Mouse (Mus musculus) MEL (cell line): ENCODE measurements around the gene Tmtc2. TPM values are rescaled to one million over a fixed set of nuclear protein-coding genes. Genes with fewer than 3 reads are reported as not detected.

Experiments used
- DNase-seq: peaks from one replicate; pipeline ENCODE4 v3.0.0; 2011; ENCODE audit warnings: low read depth, low spot score
- H3K27ac ChIP-seq: 2 replicates; pipeline ENCODE4 v1.5.1; 2012; ENCODE audit warnings: low read depth, mild to moderate bottlenecking, control low read depth, low read length, moderate library complexity; ENCODE audit not compliant: control insufficient read depth
- H3K27me3 ChIP-seq, 2 experiments: fragments of 150-350 bp in 1 of 2; sonication (generic) in 1 of 2; 2 replicates each; pipeline ENCODE4 v1.6.1; 2012; ENCODE audit warnings: low read length in 2 of 2, mild to moderate bottlenecking in 2 of 2, improper control_type of control experiment in 1 of 2, moderate library complexity in 1 of 2; ENCODE audit not compliant: insufficient read depth in 2 of 2, control insufficient read depth in 1 of 2
- H3K36me3 ChIP-seq, 2 experiments: 2 replicates each; pipeline ENCODE4 v1.6.1; 2012 to 2014; ENCODE audit warnings: low read length in 2 of 2, improper control_type of control experiment in 1 of 2, inconsistent platforms in 1 of 2, mild to moderate bottlenecking in 1 of 2; ENCODE audit not compliant: insufficient read depth in 2 of 2, control insufficient read depth in 1 of 2
- H3K4me1 ChIP-seq, 2 experiments: fragments of 150-350 bp in 1 of 2; sonication (generic) in 1 of 2; 2 replicates each; pipeline ENCODE4 v1.6.1; 2012; ENCODE audit warnings: low read length in 2 of 2, improper control_type of control experiment in 1 of 2, mild to moderate bottlenecking in 1 of 2; ENCODE audit not compliant: insufficient read depth in 2 of 2, control insufficient read depth in 1 of 2
- H3K4me3 ChIP-seq, 2 experiments: fragments of 150-350 bp in 1 of 2; sonication (generic) in 1 of 2; 2 replicates each; pipeline ENCODE4 v1.5.1; 2012; ENCODE audit warnings: low read depth in 2 of 2, low read length in 2 of 2, mild to moderate bottlenecking in 2 of 2, moderate library complexity in 2 of 2, control low read depth in 1 of 2, improper control_type of control experiment in 1 of 2; ENCODE audit not compliant: control insufficient read depth in 1 of 2, insufficient read depth in 1 of 2
- H3K79me2 ChIP-seq: 2 replicates; pipeline ENCODE4 v1.6.1; 2012; ENCODE audit warnings: mild to moderate bottlenecking, low read length, moderate library complexity; ENCODE audit not compliant: control insufficient read depth, poor library complexity, insufficient read depth
- H3K9ac ChIP-seq: 2 replicates; pipeline ENCODE4 v1.6.1; 2012; ENCODE audit warnings: low read depth, mild to moderate bottlenecking, control low read depth, low read length, moderate library complexity; ENCODE audit not compliant: control insufficient read depth, poor library complexity, severe bottlenecking
- H3K9me3 ChIP-seq: fragments of 150-350 bp; sonication (generic); replicated peaks from 2 replicates; pipeline ENCODE4 v1.6.1; 2012; ENCODE audit warnings: mild to moderate bottlenecking, low read length, improper control_type of control experiment, moderate library complexity; ENCODE audit not compliant: insufficient read depth
- CHD1 ChIP-seq: IDR thresholded peaks from 2 replicates; pipeline ENCODE4 v1.6.1; 2012; ENCODE audit warnings: low read depth, mild to moderate bottlenecking, inconsistent platforms, low read length, improper control_type of control experiment
- CHD2 ChIP-seq: IDR thresholded peaks from 2 replicates; pipeline ENCODE4 v1.6.1; 2011; ENCODE audit warnings: low read length, improper control_type of control experiment
- CTCF ChIP-seq, 3 experiments: IDR thresholded peaks in 2 of 3; conservative IDR thresholded peaks in 1 of 3; 2 replicates each; pipeline ENCODE4 v1.5.1; 2011 to 2012; ENCODE audit warnings: low read length in 3 of 3, low read depth in 2 of 3, mild to moderate bottlenecking in 2 of 3, improper control_type of control experiment in 1 of 3, inconsistent platforms in 1 of 3, mixed read lengths in 1 of 3, moderate library complexity in 1 of 3; ENCODE audit not compliant: control insufficient read depth in 1 of 3, insufficient read depth in 1 of 3, poor library complexity in 1 of 3, severe bottlenecking in 1 of 3
- EP300 ChIP-seq, 2 experiments: IDR thresholded peaks; 2 replicates each; pipeline ENCODE4 v1.6.1; 2011; ENCODE audit warnings: improper control_type of control experiment in 2 of 2, low read length in 2 of 2, low read depth in 1 of 2, mild to moderate bottlenecking in 1 of 2
- GABPA ChIP-seq: IDR thresholded peaks from 2 replicates; pipeline ENCODE4 v1.6.1; 2012; ENCODE audit warnings: low read depth, mild to moderate bottlenecking, inconsistent platforms, low read length, improper control_type of control experiment, moderate library complexity
- MAFK ChIP-seq: IDR thresholded peaks from 2 replicates; pipeline ENCODE4 v1.6.1; 2011; ENCODE audit warnings: low read depth, mild to moderate bottlenecking, low read length, improper control_type of control experiment, borderline replicate concordance
- MXI1 ChIP-seq: IDR thresholded peaks from 2 replicates; pipeline ENCODE4 v1.6.1; 2011; ENCODE audit warnings: mild to moderate bottlenecking, low read depth, low read length, improper control_type of control experiment
- MYB ChIP-seq: IDR thresholded peaks from 2 replicates; pipeline ENCODE4 v1.6.1; 2011; ENCODE audit warnings: mild to moderate bottlenecking, low read depth, low read length, improper control_type of control experiment
- NELFE ChIP-seq: IDR thresholded peaks from 2 replicates; pipeline ENCODE4 v1.6.1; 2011; ENCODE audit warnings: low read depth, low read length, improper control_type of control experiment
- NRF1 ChIP-seq: IDR thresholded peaks from 2 replicates; pipeline ENCODE4 v1.6.1; 2014; ENCODE audit warnings: low read depth, mild to moderate bottlenecking, inconsistent platforms, low read length, improper control_type of control experiment, moderate library complexity; ENCODE audit not compliant: poor library complexity, insufficient read depth, severe bottlenecking
- POLR2AphosphoS5 ChIP-seq: IDR thresholded peaks from 2 replicates; pipeline ENCODE4 v1.6.1; 2012; ENCODE audit warnings: low read depth, borderline replicate concordance, mild to moderate bottlenecking, inconsistent platforms, low read length, moderate library complexity, mixed read lengths
- RCOR1 ChIP-seq: IDR thresholded peaks from 2 replicates; pipeline ENCODE4 v1.6.1; 2012; ENCODE audit warnings: low read depth, mild to moderate bottlenecking, inconsistent platforms, low read length, improper control_type of control experiment
- TBP ChIP-seq: IDR thresholded peaks from 2 replicates; pipeline ENCODE4 v1.8.0; 2011; ENCODE audit warnings: low read depth, low read length, improper control_type of control experiment
- ZC3H11A ChIP-seq: IDR thresholded peaks from 2 replicates; pipeline ENCODE4 v1.6.1; 2012; ENCODE audit warnings: low read depth, mild to moderate bottlenecking, inconsistent platforms, low read length, improper control_type of control experiment
- ZNF384 ChIP-seq: IDR thresholded peaks from 2 replicates; pipeline ENCODE4 v1.6.1; 2012; ENCODE audit warnings: low read depth, mild to moderate bottlenecking, inconsistent platforms, low read length, improper control_type of control experiment
- polyA plus RNA-seq, 2 experiments: library from polyadenylated mRNA; stranded (reverse) in 1 of 2; unstranded in 1 of 2; fragments of >175 nt in 1 of 2; fragments of >200 nt in 1 of 2; gene quantifications; 2 replicates each; pipeline versions ENCODE4 v1.2.1 to v1.2.4; 2012; ENCODE audit warnings: low replicate concordance in 2 of 2, low read depth in 1 of 2; ENCODE audit not compliant: insufficient read length in 2 of 2, insufficient read depth in 1 of 2, missing spikeins in 1 of 2
- total RNA-seq: library from RNA; depleted of rRNA; stranded (reverse); fragments of 300-350 nt; gene quantifications from 2 replicates; pipeline ENCODE4 v1.2.3, GENCODE M21; 2012

Gene Tmtc2
- total and polyA plus RNA-seq, 3 experiments = not detected

GRCm38 (mm10) chr10:105479771-105480170 is 94.5 kb downstream of the Tmtc2 start:
- no peaks in the 10 kb centered on the region for H3K27me3 ChIP-seq
- no peak for TF ChIP-seq ZNF384
- TF ChIP-seq EP300 (IDR thresholded peaks at IDR 0.05; ENCODE audit: low read depth in 1 of 2, low read length in 2 of 2) = no peak
- no peak for TF ChIP-seq NRF1
- TF ChIP-seq MYB = no peak
- TF ChIP-seq ZC3H11A = no peak
- no peak for TF ChIP-seq NELFE
- no peak for TF ChIP-seq RCOR1
- no peak for TF ChIP-seq CHD2
- TF ChIP-seq CTCF (IDR thresholded peaks at IDR 0.05 in 2 of 3, conservative IDR thresholded peaks at IDR 0.05 in 1 of 3; ENCODE audit: control insufficient read depth in 1 of 3, insufficient read depth in 1 of 3, low read depth in 2 of 3, low read length in 3 of 3, poor library complexity in 1 of 3, severe bottlenecking in 1 of 3) = no peak
- no peak for TF ChIP-seq MAFK
- TF ChIP-seq, all 39 proteins: peak for 0
- Histone ChIP-seq H3K36me3 (no peaks in the 10 kb centered on the region), H3K27ac (no peak overlapping the region), H3K4me3 (no peak overlapping the region), H3K9ac (no peak overlapping the region), H3K9me3 (no peaks in the 10 kb centered on the region), H3K4me1 (no peaks in the 10 kb centered on the region), H3K79me2 (no peaks in the 10 kb centered on the region)
- no peak for DNase-seq

GRCm38 (mm10) chr10:105477623-105478238 is 96.5 kb downstream of the Tmtc2 start:
- Histone ChIP-seq H3K79me2 (no peaks in the 10 kb centered on the region), H3K4me1 (no peaks in the 10 kb centered on the region), H3K27me3 (no peaks in the 10 kb centered on the region), H3K36me3 (no peaks in the 10 kb centered on the region), H3K9ac (no peak overlapping the region), H3K27ac (no peak overlapping the region), H3K9me3 (no peaks in the 10 kb centered on the region), H3K4me3 (no peak overlapping the region)
- TF ChIP-seq MXI1 = no peak
- TF ChIP-seq CHD1 = no peak
- no peak for TF ChIP-seq MYB
- no peak for TF ChIP-seq POLR2AphosphoS5
- TF ChIP-seq MAFK = no peak
- no peak for TF ChIP-seq GABPA
- TF ChIP-seq TBP = no peak
- DNase-seq = no peak
